Mouse (Mus musculus) adrenal gland, adult 10 weeks (tissue): ENCODE data around the gene Gm45062. TPM values are rescaled to one million over a fixed set of nuclear protein-coding genes. Genes with fewer than 3 reads are reported as not detected.

Experiments used
- polyA plus RNA-seq: library from polyadenylated mRNA; stranded (reverse); fragments of 350-450 nt; fragmentation: Illumina TruSeq; extraction: RNeasy Lipid Tissue Mini Kit (QIAGEN cat#74804); gene quantifications from one replicate; pipeline ENCODE4 v1.2.3, GENCODE M21; 2014; ENCODE audit warnings: low read depth, low replicate concordance

The Gm45062 gene
- polyA plus RNA-seq: 28.7 TPM

GRCm38 (mm10) chr6:8259004-8259666 is at the start of gene Gm45062, which contains the start of the genes Rpa3 and Umad1:
Gene Gm45062 (plus strand): TSS chr6:8259450.
Gene Rpa3 (minus strand): TSS chr6:8259173.
Gene Umad1 (plus strand): TSS chr6:8259288.

GRCm38 (mm10) chr6:8509551-8509950 is 250.3 kb downstream of the Gm45062 start, which contains the start of gene Glcci1:
Gene Glcci1 (plus strand): TSS chr6:8509600.

Other genes with a start within 250 kb of the Gm45062 start
- gene Col28a1, start 66.8 kb upstream of the Gm45062 start, polyA plus RNA-seq: 2.4 TPM
- gene Mios, start 50.2 kb upstream of the Gm45062 start, polyA plus RNA-seq: 39.0 TPM
- gene Rpa3, start 277 bp upstream of the Gm45062 start, polyA plus RNA-seq: 46.8 TPM
- 36.6 TPM for gene Umad1, start 162 bp upstream of the Gm45062 start, polyA plus RNA-seq